Mouse (Mus musculus) G1E (cell line): ENCODE measurements around the gene Polr2e.

ENCODE experiments used
- CTCF ChIP-seq: IDR thresholded peaks from 2 replicates; pipeline ENCODE4 v1.5.1; 2012; ENCODE audit warnings: low read depth, low read length, inconsistent platforms, mixed read lengths
- TAL1 ChIP-seq: conservative IDR thresholded peaks from 2 replicates; pipeline ENCODE4 v1.6.1; 2012; ENCODE audit warnings: low read depth, low read length, inconsistent platforms, mixed read lengths

DNA sequence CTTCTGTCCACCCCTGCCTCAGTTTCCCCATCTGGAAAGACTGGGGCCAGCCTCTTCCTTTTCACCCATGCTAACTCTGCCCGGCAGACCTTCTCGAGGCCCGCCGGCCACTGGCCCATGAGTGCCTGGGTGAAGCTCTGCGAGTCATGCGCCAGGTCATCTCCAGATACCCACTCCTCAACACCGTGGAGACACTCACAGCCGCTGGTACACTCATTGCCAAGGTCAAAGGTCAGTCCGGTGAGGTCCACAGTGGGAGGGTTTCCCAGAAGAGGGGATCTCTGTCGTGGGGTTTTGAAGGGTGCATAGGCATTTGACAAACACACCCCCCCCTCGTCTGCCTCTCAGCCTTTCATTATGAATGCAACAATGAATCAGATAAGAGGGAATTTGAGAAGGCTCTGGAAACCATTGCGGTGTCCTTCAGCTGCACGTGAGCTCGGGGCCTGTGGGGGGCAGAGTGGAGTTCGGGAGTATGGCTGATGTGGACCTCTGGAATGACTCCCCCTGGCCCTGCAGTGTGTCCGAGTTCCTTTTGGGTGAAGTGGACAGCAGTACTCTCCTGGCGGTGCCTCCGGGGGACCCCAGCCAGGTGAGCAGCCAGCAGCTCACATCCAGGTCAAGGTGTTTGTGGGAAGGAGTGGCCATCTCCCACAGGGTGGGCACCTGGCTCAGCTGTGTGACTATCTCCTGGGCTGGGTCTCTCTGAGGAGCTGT is 18.8 kb downstream of the Polr2e start:
- TF ChIP-seq CTCF (no peak), TAL1 (no peak)
